Mouse (Mus musculus) fibroblast of lung, adult 2 months (primary cell): Measurements from ENCODE around the gene Vmo1.
"Not testable (repeated sequence)": the region's sequence is repeated elsewhere in the genome, so short reads cannot be mapped to it uniquely, and the experiment has no call there.

Source experiments
- DNase-seq: peaks from one replicate; pipeline ENCODE4 v3.0.0-alpha.2; 2011; ENCODE audit warnings: low read depth

Gene Vmo1

GRCm38 (mm10) chr11:70514288-70514687 lies at the start of gene Vmo1:
Vmo1 (minus strand) TSS chr11:70514616.
- no peak for DNase-seq

- no peak for DNase-seq
Observed at GRCm38 (mm10) chr11:70563470-70564275, 49.3 kb upstream of the Vmo1 start.

GRCm38 (mm10) chr11:70562995-70563469 lies 48.6 kb upstream of the Vmo1 start:
- no peak for DNase-seq

- peak; percentile 81 for DNase-seq
Observed at GRCm38 (mm10) chr11:70562287-70562994, 48.0 kb upstream of the Vmo1 start, which contains the start of gene Mink1. Mink1 (plus strand) TSS chr11:70562881.

GRCm38 (mm10) chr11:70561937-70562286 lies 47.5 kb upstream of the Vmo1 start:
- DNase-seq = no peak

GRCm38 (mm10) chr11:70557545-70557944 lies 43.1 kb upstream of the Vmo1 start:
- DNase-seq = no peak

GRCm38 (mm10) chr11:70553940-70554339 lies 39.5 kb upstream of the Vmo1 start:
- no peak for DNase-seq

GRCm38 (mm10) chr11:70551526-70551925 lies 37.1 kb upstream of the Vmo1 start:
- DNase-seq = no peak

GRCm38 (mm10) chr11:70544496-70544895 lies 30.1 kb upstream of the Vmo1 start:
- DNase-seq = no peak

- DNase-seq = no peak
Observed at GRCm38 (mm10) chr11:70541415-70541814, 27.0 kb upstream of the Vmo1 start.

- no peak for DNase-seq
Observed at GRCm38 (mm10) chr11:70540928-70541327, 26.5 kb upstream of the Vmo1 start.

- DNase-seq = peak; percentile 67
Observed at GRCm38 (mm10) chr11:70539877-70540587, 25.6 kb upstream of the Vmo1 start, which contains the start of gene Pld2. Pld2 (plus strand) TSS chr11:70540064.

GRCm38 (mm10) chr11:70539423-70539822 lies 25.0 kb upstream of the Vmo1 start:
- no peak for DNase-seq

GRCm38 (mm10) chr11:70532839-70533238 lies 18.4 kb upstream of the Vmo1 start, which contains the start of gene Gm40193:
Gm40193 (minus strand) TSS chr11:70532939.
- no peak for DNase-seq

GRCm38 (mm10) chr11:70531065-70531464 lies 16.6 kb upstream of the Vmo1 start:
- DNase-seq = not testable (repeated sequence)

- DNase-seq = no peak
Observed at GRCm38 (mm10) chr11:70528610-70529009, 14.2 kb upstream of the Vmo1 start.

- no peak for DNase-seq
Observed at GRCm38 (mm10) chr11:70526211-70526610, 11.8 kb upstream of the Vmo1 start.

GRCm38 (mm10) chr11:70525726-70526125 lies 11.3 kb upstream of the Vmo1 start:
- no peak for DNase-seq

GRCm38 (mm10) chr11:70525184-70525678 lies 10.8 kb upstream of the Vmo1 start, which contains the start of gene Psmb6:
Psmb6 (plus strand) TSS chr11:70525367.
- peak; percentile 94 for DNase-seq

GRCm38 (mm10) chr11:70524782-70525181 lies 10.4 kb upstream of the Vmo1 start:
- no peak for DNase-seq

GRCm38 (mm10) chr11:70523306-70523989 lies 9.0 kb upstream of the Vmo1 start:
- DNase-seq = not testable (repeated sequence)
